Mouse (Mus musculus) E14TG2a.4 (cell line): Measurements from ENCODE around the gene Cenpa.

Experiments used
- CTCF ChIP-seq: conservative IDR thresholded peaks from 2 replicates; pipeline ENCODE4 v1.5.1; 2014; ENCODE audit warnings: low read length
- NANOG ChIP-seq: IDR thresholded peaks from 2 replicates; pipeline ENCODE4 v1.6.1; 2014; ENCODE audit warnings: borderline replicate concordance, low read length, mixed read lengths
- POU5F1 ChIP-seq: IDR thresholded peaks from 2 replicates; pipeline ENCODE4 v1.6.1; 2014; ENCODE audit warnings: low read length, borderline replicate concordance

DNA sequence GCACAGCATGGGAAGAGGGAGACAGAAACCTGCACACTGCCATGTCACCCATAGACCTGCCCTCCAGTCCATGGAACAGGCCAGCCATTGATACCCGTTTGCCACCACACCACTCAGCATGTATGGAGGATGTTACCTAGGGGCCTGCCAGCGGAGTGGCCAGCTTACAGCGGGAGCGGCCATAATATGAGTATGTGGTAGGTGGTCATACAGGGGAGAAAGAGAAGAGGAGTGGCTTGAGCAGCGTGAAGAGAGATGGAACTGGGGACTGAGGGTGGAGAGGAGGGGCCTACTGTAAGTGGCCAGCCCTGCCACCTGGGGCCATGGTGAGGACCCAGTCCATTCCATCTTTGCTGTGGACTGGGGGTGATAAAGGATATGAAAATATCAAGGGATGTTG, 15.4 kb downstream of the Cenpa start:
- no peak for TF ChIP-seq CTCF
- TF ChIP-seq NANOG = no peak
- TF ChIP-seq POU5F1 = no peak
